Mouse (Mus musculus) hindbrain, postnatal 0 days (tissue): ENCODE results near the gene 2810459M11Rik. TPM values are rescaled to one million over a fixed set of nuclear protein-coding genes. Genes with fewer than 3 reads are reported as not detected.

ENCODE experiments used
- ATAC-seq: fragments of 200-750 bp; cut with Nextera tagmentation; 2 replicates; pipeline ENCODE4 v1.8.0; 2017; ENCODE audit warnings: mild to moderate bottlenecking, moderate TSS enrichment, moderate library complexity
- DNase-seq: peaks from one replicate; pipeline ENCODE4 v3.0.0-alpha.2; 2015; ENCODE audit warnings: low spot score
- H3K27ac ChIP-seq: fragments of 300-500 bp; sonication (generic); 2 replicates; pipeline ENCODE4 v1.5.1; 2014; ENCODE audit warnings: mild to moderate bottlenecking
- H3K27me3 ChIP-seq: fragments of 300-500 bp; sonication (generic); 2 replicates; pipeline ENCODE4 v1.6.1; 2014; ENCODE audit warnings: low read length, mixed read lengths; ENCODE audit not compliant: insufficient read depth
- H3K36me3 ChIP-seq: fragments of 300-500 bp; sonication (generic); 2 replicates; pipeline ENCODE4 v1.6.1; 2014; ENCODE audit warnings: low read length, mixed read lengths; ENCODE audit not compliant: insufficient read depth
- H3K4me1 ChIP-seq: fragments of 300-500 bp; sonication (generic); 2 replicates; pipeline ENCODE4 v1.6.1; 2014; ENCODE audit warnings: antibody characterized with exemption, low read length, mixed read lengths; ENCODE audit not compliant: insufficient read depth
- H3K4me2 ChIP-seq: fragments of 300-500 bp; sonication (generic); 2 replicates; pipeline ENCODE4 v1.6.1; 2014; ENCODE audit warnings: low read depth, mild to moderate bottlenecking, low read length, moderate library complexity, mixed read lengths
- H3K4me3 ChIP-seq: fragments of 300-500 bp; sonication (generic); 2 replicates; pipeline ENCODE4 v1.5.1; 2014; ENCODE audit warnings: low read length
- H3K9ac ChIP-seq: fragments of 300-500 bp; sonication (generic); replicated peaks from 2 replicates; pipeline ENCODE4 v1.6.1; 2014; ENCODE audit warnings: mild to moderate bottlenecking, low read length, moderate library complexity, mixed read lengths
- H3K9me3 ChIP-seq: fragments of 300-500 bp; sonication (generic); 2 replicates; pipeline ENCODE4 v1.6.1; 2016; ENCODE audit warnings: low read length, mixed read lengths
- CTCF ChIP-seq: IDR thresholded peaks from 2 replicates; pipeline ENCODE4 v1.5.1; 2016; ENCODE audit warnings: antibody characterized with exemption, control low read depth, low read depth
- WGBS: fragments of 180-500 bp; shearing (Covaris S2); extraction: QIAGEN DNeasy Blood & Tissue Kit; methylation state at CpG from one replicate; pipeline ENCODE4 v1.1.7; 2014; 5-methylcytosine and 5-hydroxymethylcytosine counted together
- polyA plus RNA-seq: library from polyadenylated mRNA; unstranded; fragments of >200 nt; fragmentation: Nextera tagmentation; extraction: Ambion mirVana; gene quantifications from 2 replicates; pipeline ENCODE4 v1.2.1, GENCODE M21; 2015
- total RNA-seq: library from RNA; depleted of rRNA; stranded (reverse); fragments of >200 nt; gene quantifications from 2 replicates; pipeline ENCODE4 v1.2.3, GENCODE M21; 2014

2810459M11Rik gene
- total and polyA plus RNA-seq, 2 experiments from 2014 or later, result 12.9 to 46.4 TPM

GRCm38 (mm10) chr1:86048744-86049143, 3.1 kb downstream of the 2810459M11Rik start:
- Histone ChIP-seq H3K9me3 (no peaks in the 10 kb centered on the region), H3K4me3 (no peak overlapping the region), H3K36me3 (no peaks in the 10 kb centered on the region), H3K4me1 (peaks cover 4% of the 10 kb centered on the region; the same call in 1 of the 2 replicates), H3K27me3 (peaks cover 3% of the 10 kb centered on the region), H3K27ac (no peak overlapping the region), H3K9ac (no peak overlapping the region), H3K4me2 (no peak overlapping the region)
- WGBS, result 84% methylated on average over 3 of the region's 3 CpGs
- ATAC-seq, result no peak
- no peak for TF ChIP-seq CTCF
- no peak for DNase-seq

GRCm38 (mm10) chr1:86053198-86053921, 7.7 kb downstream of the 2810459M11Rik start:
- TF ChIP-seq CTCF, result no peak
- Histone ChIP-seq H3K9me3 (no peaks in the 10 kb centered on the region), H3K27ac (peak overlapping the region; percentile 72), H3K4me2 (no peak overlapping the region), H3K9ac (no peak overlapping the region), H3K4me1 (0 out of 2 replicates have a peak, but pooled peaks cover 4% of the 10 kb centered on the region), H3K4me3 (no peak overlapping the region), H3K27me3 (no peaks in the 10 kb centered on the region), H3K36me3 (no peaks in the 10 kb centered on the region)
- DNase-seq, result peak; percentile 89
- peak; percentile 91 for ATAC-seq
- WGBS, result 43% methylated on average over 12 of the region's 12 CpGs

GRCm38 (mm10) chr1:86054943-86055342, 9.3 kb downstream of the 2810459M11Rik start:
- WGBS, result 43% methylated on average over 3 of the region's 3 CpGs
- H3K27ac ChIP-seq, result no peak overlapping the region
- ATAC-seq (no peak), DNase-seq (no peak)
- H3K9me3 ChIP-seq, result no peaks in the 10 kb centered on the region
- no peaks in the 10 kb centered on the region for H3K27me3 ChIP-seq
- no peak overlapping the region for H3K4me3 ChIP-seq
- TF ChIP-seq CTCF, result no peak
- H3K36me3 ChIP-seq, result no peaks in the 10 kb centered on the region
- no peak overlapping the region for H3K4me2 ChIP-seq
- H3K9ac ChIP-seq, result no peak overlapping the region
- H3K4me1 ChIP-seq, result 0 out of 2 replicates have a peak, but pooled peaks cover 4% of the 10 kb centered on the region

- Histone ChIP-seq H3K36me3 (no peaks in the 10 kb centered on the region), H3K4me2 (no peak overlapping the region), H3K9ac (no peak overlapping the region), H3K4me1 (0 out of 2 replicates have a peak, but pooled peaks cover 4% of the 10 kb centered on the region), H3K4me3 (no peak overlapping the region), H3K27me3 (no peaks in the 10 kb centered on the region), H3K27ac (no peak overlapping the region), H3K9me3 (no peaks in the 10 kb centered on the region)
- 93% methylated on average over 4 of the region's 4 CpGs for WGBS
- DNase-seq, result no peak
- no peak for TF ChIP-seq CTCF
- ATAC-seq, result no peak
Measured at GRCm38 (mm10) chr1:86056284-86056683, 10.6 kb downstream of the 2810459M11Rik start.

GRCm38 (mm10) chr1:86058856-86059769, 13.4 kb downstream of the 2810459M11Rik start:
- peak; percentile 98 for DNase-seq
- Histone ChIP-seq H3K4me2 (peak overlapping the region; percentile 55), H3K4me1 (no peaks in the 10 kb centered on the region), H3K27me3 (no peaks in the 10 kb centered on the region), H3K36me3 (no peaks in the 10 kb centered on the region), H3K4me3 (peak overlapping the region; percentile 30), H3K27ac (peak overlapping the region; percentile 59; the same call in 1 of the 2 replicates), H3K9me3 (no peaks in the 10 kb centered on the region), H3K9ac (0 out of 2 replicates have a peak overlapping the region, but pooled peaks have one; percentile 31)
- ATAC-seq, result peak; percentile 87
- WGBS, result 8% methylated on average over 21 of the region's 21 CpGs
- peak; percentile 96 for TF ChIP-seq CTCF

- Histone ChIP-seq H3K36me3 (no peaks in the 10 kb centered on the region), H3K27ac (no peak overlapping the region), H3K9me3 (no peaks in the 10 kb centered on the region), H3K9ac (no peak overlapping the region), H3K4me2 (no peak overlapping the region), H3K4me1 (no peaks in the 10 kb centered on the region; the same call in 1 of the 2 replicates), H3K4me3 (no peak overlapping the region), H3K27me3 (no peaks in the 10 kb centered on the region)
- DNase-seq (peak; percentile 8), ATAC-seq (no peak)
- 87% methylated on average over 6 of the region's 6 CpGs for WGBS
- peak; percentile 45 for TF ChIP-seq CTCF
Measured at GRCm38 (mm10) chr1:86062523-86062922, 16.9 kb downstream of the 2810459M11Rik start.
